Mouse (Mus musculus): ENCODE results near the gene Acbd7.

Acbd7 gene

GRCm38 (mm10) chr2:3335611-3336301 lies at the start of gene Acbd7:
Gene Acbd7 (plus strand): TSS chr2:3336168.
- peak; percentile 58 for DNase-seq (ENCODE audit: low spot score)

GRCm38 (mm10) chr2:3286243-3286642 lies 49.7 kb upstream of the Acbd7 start:
- DNase-seq (ENCODE audit: low spot score), result no peak

DNA sequence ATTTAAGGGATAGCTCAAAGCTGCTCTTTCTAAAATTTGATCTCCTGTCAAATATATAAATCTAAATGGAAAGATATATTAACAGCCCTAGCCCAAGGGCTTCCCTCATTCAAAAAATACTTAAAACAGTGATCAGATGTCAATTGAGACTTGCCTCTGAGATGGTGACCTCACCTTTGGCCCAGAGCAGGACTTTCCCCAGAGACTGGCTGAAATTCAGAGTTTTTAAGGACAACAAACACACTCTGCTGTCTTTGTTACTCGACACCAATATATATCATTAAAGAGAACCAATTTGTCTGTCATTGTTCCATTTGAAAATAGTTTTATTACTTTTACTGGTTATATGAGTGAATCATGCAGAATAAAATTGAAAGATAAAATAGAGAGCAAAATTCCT lies 46.4 kb upstream of the Acbd7 start:
- DNase-seq (ENCODE audit: low spot score), result no peak

- no peak for DNase-seq (ENCODE audit: low spot score)
Measured at GRCm38 (mm10) chr2:3292170-3292569, 43.8 kb upstream of the Acbd7 start.

DNA sequence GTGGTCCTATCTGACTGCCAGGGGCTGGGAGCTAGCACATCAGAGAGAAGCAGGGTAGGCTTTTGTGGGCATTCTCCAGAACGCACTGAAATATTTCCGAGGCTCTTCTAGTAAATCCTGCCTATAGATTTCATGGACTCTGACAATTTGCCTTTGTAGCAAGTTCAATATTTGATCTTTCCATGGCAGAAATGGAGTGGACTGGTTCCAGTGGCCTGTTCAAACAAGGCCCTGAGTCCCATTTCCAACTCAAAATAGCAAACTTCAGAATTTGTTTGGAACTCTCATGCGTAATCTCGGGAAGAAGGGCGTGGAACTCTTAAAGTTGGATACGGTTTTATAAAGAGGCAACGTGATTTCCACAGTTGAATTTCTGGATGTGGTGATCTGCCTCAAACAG lies 40.1 kb upstream of the Acbd7 start:
- DNase-seq (ENCODE audit: low spot score), result no peak

DNA sequence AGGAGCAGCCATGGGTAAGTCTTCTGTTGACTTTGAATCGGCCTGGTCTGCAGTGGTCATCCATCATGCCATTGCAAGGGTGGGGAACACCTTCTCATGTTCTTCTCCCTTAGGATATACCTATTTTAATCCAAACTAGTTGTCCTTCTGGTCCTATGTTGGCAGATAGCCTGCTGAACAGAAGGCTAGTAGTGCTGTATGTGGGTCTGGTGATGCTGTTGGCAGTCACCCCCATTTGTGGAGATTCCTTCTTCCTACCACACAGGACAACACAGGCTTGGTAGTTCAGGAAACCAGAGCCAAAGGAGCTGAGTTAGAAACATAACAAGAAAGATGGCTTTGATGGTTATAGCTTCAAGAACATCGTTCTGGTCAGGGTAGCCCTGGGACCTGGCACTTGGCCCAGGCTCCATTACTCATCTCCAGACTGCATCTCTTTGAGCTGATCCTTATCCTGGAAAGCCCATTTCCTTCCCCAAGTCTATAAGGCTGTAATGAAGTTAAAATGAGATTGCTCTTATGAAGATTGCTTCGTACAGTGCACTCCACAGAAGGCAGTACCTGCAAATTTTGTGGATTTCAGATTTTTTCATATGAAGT lies 30.4 kb upstream of the Acbd7 start:
- DNase-seq (ENCODE audit: low spot score), result no peak

GRCm38 (mm10) chr2:3323132-3323531 lies 12.8 kb upstream of the Acbd7 start:
- peak; percentile 24 for DNase-seq (ENCODE audit: low spot score)

- DNase-seq (ENCODE audit: low spot score), result no peak
Measured at GRCm38 (mm10) chr2:3324381-3325130, 11.4 kb upstream of the Acbd7 start.

DNA sequence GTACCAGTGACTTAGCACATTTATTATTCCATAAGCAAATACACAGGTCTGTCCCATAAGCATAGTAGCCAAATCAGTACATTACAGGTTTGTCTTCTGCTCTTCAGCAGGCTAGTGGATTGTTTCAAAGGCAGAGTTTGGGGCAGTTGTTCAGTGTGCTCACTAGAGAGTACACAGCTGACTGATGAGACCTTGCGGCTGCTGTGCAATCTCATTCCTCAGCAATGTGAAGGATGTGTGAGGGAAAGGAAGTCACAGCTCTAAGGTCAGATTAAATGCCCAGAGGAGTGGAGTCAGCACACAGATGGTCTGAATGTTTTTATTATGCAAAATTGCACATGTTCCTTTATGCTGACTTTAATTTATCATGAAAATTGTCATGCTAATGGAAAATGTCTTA lies 9.4 kb upstream of the Acbd7 start:
- DNase-seq (ENCODE audit: low spot score), result peak; percentile 12

GRCm38 (mm10) chr2:3327351-3327750 lies 8.6 kb upstream of the Acbd7 start:
- peak; percentile 58 for DNase-seq (ENCODE audit: low spot score)

DNA sequence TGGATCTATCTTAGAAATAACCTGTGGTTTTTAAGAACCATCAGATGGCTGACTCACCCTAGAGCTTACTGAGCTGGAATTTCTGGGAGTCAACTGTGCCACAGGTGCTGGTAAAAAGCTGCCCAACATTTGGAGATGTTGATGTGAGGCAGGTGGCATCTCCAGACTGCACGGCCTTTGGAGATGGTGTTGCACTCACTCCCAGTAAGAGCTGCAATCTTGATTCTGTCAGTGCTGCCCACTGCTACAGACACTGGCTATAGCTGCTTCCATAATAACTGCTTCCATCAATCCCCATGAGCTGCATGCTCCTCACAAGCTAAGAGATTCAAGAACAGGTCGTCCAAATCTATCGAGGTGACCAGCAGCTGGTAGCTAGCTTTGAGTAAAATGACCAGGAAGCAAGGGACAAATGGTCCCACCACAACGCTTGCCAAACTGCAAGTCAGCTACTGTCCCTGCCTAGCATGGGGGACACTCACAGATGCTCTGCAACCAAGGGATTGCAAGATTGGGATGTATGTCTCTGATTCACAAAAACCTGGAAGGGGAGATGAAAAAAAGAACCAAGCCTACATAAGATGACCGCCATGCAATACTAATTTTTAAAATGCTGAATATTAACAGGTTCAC lies 4.8 kb upstream of the Acbd7 start:
- DNase-seq (ENCODE audit: low spot score), result no peak

- DNase-seq (ENCODE audit: low spot score), result no peak
Measured at GRCm38 (mm10) chr2:3332056-3332455, 3.9 kb upstream of the Acbd7 start.

DNA sequence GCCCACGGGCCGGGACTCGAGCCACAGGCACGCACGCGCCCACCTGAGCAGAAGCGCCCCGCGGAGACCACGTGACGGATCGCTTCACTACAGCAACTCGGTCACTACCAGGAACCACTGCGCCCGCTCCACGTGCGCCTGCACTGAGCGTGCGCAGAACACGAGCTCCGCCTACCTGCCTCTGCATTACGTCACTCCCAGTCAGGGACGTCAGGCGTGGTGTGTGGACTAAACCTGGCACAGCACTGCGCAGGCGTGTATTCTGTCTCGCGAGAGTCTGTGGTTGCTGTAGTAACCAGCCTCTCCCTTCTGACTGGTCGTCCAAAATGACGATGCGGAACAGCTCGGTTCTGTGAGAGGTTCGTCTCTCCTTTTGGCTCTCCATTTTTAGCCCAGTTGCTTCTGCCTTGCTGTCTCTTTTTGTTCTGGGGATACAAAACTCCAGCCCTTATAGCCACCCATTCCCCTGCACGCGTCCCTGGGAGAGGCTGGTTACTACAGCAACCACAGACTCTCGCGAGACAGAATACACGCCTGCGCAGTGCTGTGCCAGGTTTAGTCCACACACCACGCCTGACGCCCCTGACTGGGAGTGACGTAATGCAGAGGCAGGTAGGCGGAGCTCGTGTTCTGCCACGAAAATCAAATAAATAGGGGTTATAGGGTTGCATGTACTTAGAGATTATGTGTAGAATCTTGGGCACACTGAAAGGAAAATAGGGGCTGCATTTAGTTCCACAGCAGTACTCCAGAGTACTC lies 3.3 kb upstream of the Acbd7 start, which contains the start of gene Rpp38:
TSS of gene Rpp38 (minus strand) at position 160 of the 759 bp plus-strand sequence.
- peak; percentile 99 for DNase-seq (ENCODE audit: low spot score)

- DNase-seq (ENCODE audit: low spot score), result no peak
Measured at GRCm38 (mm10) chr2:3333761-3334160, 2.2 kb upstream of the Acbd7 start.

- DNase-seq (ENCODE audit: low spot score), result no peak
Measured at GRCm38 (mm10) chr2:3348422-3348821, 12.5 kb downstream of the Acbd7 start.

GRCm38 (mm10) chr2:3348919-3349318 lies 13.0 kb downstream of the Acbd7 start:
- DNase-seq (ENCODE audit: low spot score), result peak; percentile 14

DNA sequence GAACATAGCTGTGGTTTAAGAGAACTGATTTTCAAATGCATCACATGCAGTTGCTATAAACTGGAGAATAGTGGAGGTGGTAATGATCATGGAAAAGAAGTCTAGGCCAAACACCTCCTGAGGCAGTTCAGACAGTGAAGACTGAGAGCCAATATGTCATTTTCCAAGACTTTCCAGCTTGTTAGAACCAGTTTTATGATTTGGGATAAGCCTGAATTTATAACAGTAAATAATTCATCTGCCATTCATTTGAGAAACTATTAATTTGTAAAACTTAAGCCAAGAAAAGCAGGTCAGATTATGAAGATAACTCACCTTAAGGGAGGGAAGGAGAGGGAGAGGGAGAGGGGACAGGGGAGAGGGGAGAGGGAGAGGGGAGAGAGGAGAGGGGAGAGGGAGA lies 17.2 kb downstream of the Acbd7 start:
- DNase-seq (ENCODE audit: low spot score), result no peak

GRCm38 (mm10) chr2:3355793-3356192 lies 19.8 kb downstream of the Acbd7 start:
- DNase-seq (ENCODE audit: low spot score), result no peak

GRCm38 (mm10) chr2:3356311-3356710 lies 20.3 kb downstream of the Acbd7 start:
- DNase-seq (ENCODE audit: low spot score), result no peak

- no peak for DNase-seq (ENCODE audit: low spot score)
Measured at GRCm38 (mm10) chr2:3357887-3358286, 21.9 kb downstream of the Acbd7 start.

- no peak for DNase-seq (ENCODE audit: low spot score)
Measured at GRCm38 (mm10) chr2:3361067-3361466, 25.1 kb downstream of the Acbd7 start.

GRCm38 (mm10) chr2:3365127-3365526 lies 29.2 kb downstream of the Acbd7 start:
- DNase-seq (ENCODE audit: low spot score), result no peak
